Mouse (Mus musculus): ENCODE data around the gene Rbl1.

DNA sequence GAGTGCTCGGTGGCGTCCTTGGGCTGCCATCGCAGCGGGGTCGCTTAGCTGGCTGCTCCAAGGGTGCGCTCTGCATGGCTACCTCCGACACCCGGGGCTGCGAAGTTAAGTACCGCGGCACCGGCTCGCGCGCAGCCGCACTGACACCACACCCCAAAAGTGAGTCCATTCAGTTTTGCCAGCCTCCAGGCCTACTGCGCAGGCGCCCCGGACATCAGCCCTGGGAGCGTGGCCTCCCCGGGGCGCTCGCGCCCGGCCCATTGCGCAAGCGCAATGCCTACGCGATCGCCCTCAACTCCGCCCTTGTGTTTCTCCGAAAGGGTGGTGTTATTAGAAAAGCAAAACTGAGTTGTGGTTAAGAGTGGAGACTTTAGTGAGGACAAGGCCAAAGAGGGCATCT, 69.3 kb downstream of the Rbl1 start, which contains the start of gene Samhd1:
- TF ChIP-seq CTCF (IDR thresholded peaks at IDR 0.05; ENCODE audit: low read depth) (no peak; the same call in 1 of the 2 replicates), EP300 (optimal IDR thresholded peaks at IDR 0.05) (no peak)

Measured in stomach, postnatal 0 days (tissue).